In genomic region chr13:44416986-44417385, GRCm38 (mm10) we compare ENCODE assay signal across 11 mouse cellular contexts.
DNase-seq lines count a peak whose midpoint lies in the region; ATAC-seq and TF ChIP-seq lines count a peak whose summit lies in the region.
"Had no signal": no experiment of that assay in that cellular context is flagged by ENCODE, and none has a peak within 500 bp of the region (broad histone marks: within the 10 kb centered on the region; RNA-seq: fewer than 3 reads in every experiment).

No protein-coding gene starts in this region.

- 12% methylated on average over 8 of the region's 8 CpGs for WGBS in midbrain, embryonic 10.5 days
- WGBS in midbrain, embryonic 15.5 days, result 9% methylated on average over 8 of the region's 8 CpGs
- 17% methylated on average over 8 of the region's 8 CpGs for WGBS in intestine, postnatal 0 days
- WGBS in stomach, embryonic 16.5 days, result 13% methylated on average over 8 of the region's 8 CpGs

- no peaks in the 10 kb centered on the region for H3K36me3 ChIP-seq in midbrain, embryonic 10.5 days
- H3K36me3 ChIP-seq in midbrain, embryonic 15.5 days (replicated peaks), result no peaks in the 10 kb centered on the region
- no peaks in the 10 kb centered on the region for H3K36me3 ChIP-seq in intestine, postnatal 0 days (ENCODE audit: control insufficient read depth, insufficient read depth)
- H3K36me3 ChIP-seq in stomach, embryonic 16.5 days (ENCODE audit: control insufficient read depth, insufficient read depth, low read length), result no peaks in the 10 kb centered on the region

- TF ChIP-seq CTCF in gastrocnemius, adult 2 months (IDR thresholded peaks at IDR 0.05), result no peak
- TF ChIP-seq CTCF in intestine, postnatal 0 days (IDR thresholded peaks at IDR 0.05; ENCODE audit: low read depth), result no peak

- H3K4me2 ChIP-seq in midbrain, embryonic 15.5 days, result no peak overlapping the region
- peak overlapping the region; percentile 7; the same call in 1 of the 2 replicates for H3K4me2 ChIP-seq in intestine, postnatal 0 days (replicated peaks; ENCODE audit: low read depth)
- peak overlapping the region; percentile 11; the same call in 1 of the 2 replicates for H3K4me2 ChIP-seq in stomach, embryonic 16.5 days (ENCODE audit: low read depth, low read length)

- ATAC-seq in midbrain, embryonic 15.5 days (replicated peaks), result no peak
- ATAC-seq in intestine, postnatal 0 days, result no peak
- ATAC-seq in stomach, embryonic 16.5 days (ENCODE audit: insufficient read depth, low FRiP score), result no peak

- H3K4me3 ChIP-seq in gastrocnemius, adult 2 months, result 0 out of 2 replicates have a peak overlapping the region, but pooled peaks have one; percentile 5
- no peak overlapping the region for H3K4me3 ChIP-seq in midbrain, embryonic 10.5 days
- no peak overlapping the region for H3K4me3 ChIP-seq in midbrain, embryonic 15.5 days
- H3K4me3 ChIP-seq in intestine, postnatal 0 days (ENCODE audit: low read depth, low read length), result no peak overlapping the region
- no peak overlapping the region for H3K4me3 ChIP-seq in stomach, embryonic 16.5 days (replicated peaks; ENCODE audit: low read length)

- H3K27ac ChIP-seq in gastrocnemius, adult 2 months, result peak overlapping the region; percentile 74
- H3K27ac ChIP-seq in midbrain, embryonic 10.5 days (replicated peaks), result peak overlapping the region; percentile 73
- H3K27ac ChIP-seq in midbrain, embryonic 15.5 days, result no peak overlapping the region
- no peak overlapping the region for H3K27ac ChIP-seq in intestine, postnatal 0 days (ENCODE audit: low read depth, low read length)
- H3K27ac ChIP-seq in stomach, embryonic 16.5 days (ENCODE audit: low read length), result no peak overlapping the region

- no peak overlapping the region for H3K9ac ChIP-seq in midbrain, embryonic 15.5 days
- H3K9ac ChIP-seq in intestine, postnatal 0 days (ENCODE audit: low read depth, low read length), result no peak overlapping the region
- no peak overlapping the region for H3K9ac ChIP-seq in stomach, embryonic 16.5 days (ENCODE audit: low read length)

- H3K9me3 ChIP-seq in midbrain, embryonic 10.5 days (replicated peaks), result no peaks in the 10 kb centered on the region
- no peaks in the 10 kb centered on the region for H3K9me3 ChIP-seq in midbrain, embryonic 15.5 days
- no peaks in the 10 kb centered on the region for H3K9me3 ChIP-seq in intestine, postnatal 0 days (ENCODE audit: control insufficient read depth)
- H3K9me3 ChIP-seq in stomach, embryonic 16.5 days (replicated peaks; ENCODE audit: control insufficient read depth, low read length), result peaks cover 4% of the 10 kb centered on the region; the same call in 1 of the 2 replicates

- H3K4me1 ChIP-seq in midbrain, embryonic 10.5 days, result peaks cover 44% of the 10 kb centered on the region
- H3K4me1 ChIP-seq in midbrain, embryonic 15.5 days, result peaks cover 20% of the 10 kb centered on the region
- 0 out of 2 replicates have a peak, but pooled peaks cover 5% of the 10 kb centered on the region for H3K4me1 ChIP-seq in intestine, postnatal 0 days (replicated peaks; ENCODE audit: control insufficient read depth, insufficient read depth, low read length)
- peaks cover 19% of the 10 kb centered on the region for H3K4me1 ChIP-seq in stomach, embryonic 16.5 days (ENCODE audit: control insufficient read depth, insufficient read depth, low read length)

- no peak for DNase-seq in gastrocnemius, adult 2 months
- DNase-seq in gastrocnemius, postnatal 36 days, result no peak
- DNase-seq in midbrain, embryonic 10.5 days (ENCODE audit: low spot score), result no peak
- DNase-seq in cerebellum, adult 9-11 months, result no peak
- no peak for DNase-seq in urinary bladder, postnatal 4 days (ENCODE audit: low spot score in 2 of 2)
- DNase-seq: cerebellum, adult 2 months; gastrocnemius, postnatal 10 days; thymus, postnatal 36 days had no signal

- H3K27me3 ChIP-seq in midbrain, embryonic 10.5 days (ENCODE audit: low read depth, poor library complexity, severe bottlenecking), result peaks cover 6% of the 10 kb centered on the region; the same call in 1 of the 2 replicates
- no peaks in the 10 kb centered on the region for H3K27me3 ChIP-seq in midbrain, embryonic 15.5 days (replicated peaks)
- H3K27me3 ChIP-seq in intestine, postnatal 0 days (replicated peaks; ENCODE audit: control insufficient read depth, insufficient read depth, low read length), result no peaks in the 10 kb centered on the region
- no peaks in the 10 kb centered on the region for H3K27me3 ChIP-seq in stomach, embryonic 16.5 days (ENCODE audit: control insufficient read depth, insufficient read depth, low read length)

- intact Hi-C loops in gastrocnemius, adult 2 months (cut with DNase I), result no loop called here
- intact Hi-C loops in gastrocnemius, postnatal 36 days (cut with DNase I), result no loop called here

Comparison
In these comparisons a context has a peak if more than half of its experiments do, and no peak if none do; other contexts are left out.
1. H3K27ac ChIP-seq: peak in gastrocnemius, adult 2 months (single experiment) and midbrain, embryonic 10.5 days (single experiment); none in midbrain, embryonic 15.5 days (single experiment), intestine, postnatal 0 days (single experiment) and stomach, embryonic 16.5 days (single experiment).